Mouse (Mus musculus) thymus, adult 2 months (tissue): ENCODE measurements around the gene Washc2.

Source experiments
- CTCF ChIP-seq: fragments of 200-500 bp; IDR thresholded peaks from 2 replicates; pipeline ENCODE4 v1.5.1; 2012; ENCODE audit warnings: mild to moderate bottlenecking, control low read depth, low read length, moderate library complexity, borderline replicate concordance; ENCODE audit not compliant: control insufficient read depth, poor library complexity, insufficient read depth; ENCODE audit errors: extremely low read depth
- POLR2A ChIP-seq: fragments of 200-500 bp; IDR thresholded peaks from 2 replicates; pipeline ENCODE4 v1.6.1; 2012; ENCODE audit warnings: mild to moderate bottlenecking, low read length, control low read depth, moderate library complexity; ENCODE audit not compliant: control insufficient read depth, poor library complexity, insufficient read depth; ENCODE audit errors: extremely low read depth

- TF ChIP-seq CTCF, result no peak
- no peak for TF ChIP-seq POLR2A
Observed at GRCm38 (mm10) chr6:116266273-116267109, 58.7 kb downstream of the Washc2 start.
